Mouse (Mus musculus): Measurements from ENCODE around the gene Pars2.

Pars2 gene

DNA sequence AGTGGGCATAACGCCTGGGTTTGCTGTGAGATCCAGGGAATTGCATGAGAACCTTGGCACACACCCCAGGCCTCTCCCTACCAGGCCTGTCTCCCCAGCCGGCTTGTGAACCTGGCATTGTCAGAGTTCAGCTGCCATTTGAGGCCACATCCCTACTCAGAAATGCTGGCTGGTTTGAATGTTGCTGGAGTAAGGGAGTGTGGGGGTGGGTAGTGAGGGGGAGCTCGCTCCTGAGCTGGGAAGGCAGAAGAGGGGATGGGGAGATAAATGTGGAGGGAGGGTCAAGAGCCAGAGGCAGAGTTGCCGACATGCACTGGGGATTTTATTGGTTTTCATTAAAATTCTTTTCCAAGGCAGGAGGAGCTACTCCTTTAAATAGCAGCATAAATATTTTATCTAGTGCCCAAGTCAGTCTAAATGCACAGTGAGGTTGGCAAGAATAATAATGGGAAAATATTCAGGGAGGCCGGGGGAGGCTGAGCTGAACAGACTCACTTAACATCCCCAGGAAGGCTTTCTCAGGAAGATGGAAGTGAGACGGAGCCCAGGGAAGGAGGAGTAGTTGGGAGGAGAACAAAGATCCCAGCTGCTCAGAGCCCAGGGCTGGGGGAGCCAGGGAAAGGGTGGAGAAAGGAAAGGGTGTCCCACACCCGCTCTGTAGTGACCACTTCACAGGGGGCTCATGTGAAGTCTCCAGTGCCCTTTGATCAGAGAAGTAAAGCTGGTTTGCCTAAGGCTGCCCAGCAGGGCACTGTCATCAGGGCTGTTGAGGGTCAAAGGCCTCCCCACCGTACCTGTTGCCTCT, 17.4 kb upstream of the Pars2 start:
- DNase-seq (ENCODE audit: low read depth, low spot score), result no peak

DNA sequence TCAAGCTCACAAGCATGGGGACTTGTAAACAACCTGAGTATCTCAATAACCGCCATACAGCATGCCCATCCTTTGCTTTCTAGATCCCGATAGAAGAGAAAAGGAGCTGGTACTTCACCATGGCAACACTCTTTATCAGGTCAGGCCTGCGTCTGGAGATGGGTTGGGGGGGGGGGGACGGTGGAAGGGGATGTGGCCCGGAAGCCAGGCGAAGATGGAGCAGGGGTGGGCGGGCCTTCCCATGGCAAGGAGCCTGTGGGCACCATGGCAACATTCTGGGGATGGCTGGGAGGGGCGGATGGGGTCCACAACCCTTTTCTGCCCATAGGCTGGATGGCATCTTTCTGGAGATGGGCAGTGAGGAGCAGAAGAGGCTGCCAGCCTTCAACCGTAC, 16.8 kb upstream of the Pars2 start:
- no peak for DNase-seq (ENCODE audit: low read depth, low spot score)

DNA sequence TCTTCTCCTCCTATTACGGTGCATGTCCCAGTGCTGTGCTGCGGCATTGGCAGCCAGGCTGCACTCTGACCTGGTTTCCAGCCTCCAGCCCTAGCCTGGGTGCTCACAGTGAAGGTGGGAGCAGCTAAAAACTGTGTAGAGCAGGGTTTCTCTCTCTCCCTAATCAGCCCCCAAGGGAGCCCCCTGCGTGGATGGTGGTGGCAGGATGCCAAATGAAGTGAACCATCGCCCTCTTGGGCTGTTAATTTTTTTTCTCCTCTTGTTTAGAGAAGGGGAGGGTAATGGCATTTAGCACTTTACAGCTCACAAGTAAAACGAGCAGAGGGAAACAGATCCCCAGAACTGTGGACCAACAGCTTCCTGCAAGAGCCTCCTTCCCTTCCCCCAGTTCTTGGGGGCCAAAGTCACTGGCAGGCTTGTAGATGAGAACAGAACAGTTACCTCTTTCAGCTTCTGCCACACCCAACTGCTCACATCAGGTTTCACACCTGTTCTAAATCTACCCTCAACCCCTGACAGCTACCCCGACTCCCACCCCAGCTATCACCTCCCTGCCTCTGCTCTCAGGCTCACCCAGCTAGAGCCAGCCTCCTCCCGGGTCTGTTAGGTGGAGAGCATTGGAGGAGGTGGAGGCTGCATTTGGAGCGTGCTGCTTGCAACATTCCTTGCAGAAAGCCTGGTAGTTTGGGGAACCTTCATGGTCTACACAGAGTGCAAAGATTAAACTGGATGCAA, 7.2 kb upstream of the Pars2 start:
- DNase-seq (ENCODE audit: low read depth, low spot score), result no peak

DNA sequence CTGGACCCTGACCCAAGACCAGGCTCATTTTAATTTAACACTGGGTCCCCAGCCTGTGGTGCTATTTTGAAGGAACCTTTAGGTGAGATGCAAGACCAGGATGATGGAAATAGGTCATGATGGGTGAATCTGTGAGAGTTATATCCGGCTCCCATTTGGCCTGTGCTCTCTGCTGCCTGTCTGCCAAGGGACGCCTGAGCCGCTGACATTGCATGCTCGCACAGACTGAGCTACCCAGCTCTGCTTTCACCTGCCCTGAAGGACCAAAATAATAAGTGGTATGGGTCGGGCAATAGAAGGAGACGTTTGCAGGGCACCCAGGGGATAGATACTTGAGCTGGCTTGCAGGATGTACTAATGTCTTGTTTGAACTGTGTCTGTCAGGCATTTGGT, 6.7 kb upstream of the Pars2 start:
- DNase-seq (ENCODE audit: low read depth, low spot score), result no peak

DNA sequence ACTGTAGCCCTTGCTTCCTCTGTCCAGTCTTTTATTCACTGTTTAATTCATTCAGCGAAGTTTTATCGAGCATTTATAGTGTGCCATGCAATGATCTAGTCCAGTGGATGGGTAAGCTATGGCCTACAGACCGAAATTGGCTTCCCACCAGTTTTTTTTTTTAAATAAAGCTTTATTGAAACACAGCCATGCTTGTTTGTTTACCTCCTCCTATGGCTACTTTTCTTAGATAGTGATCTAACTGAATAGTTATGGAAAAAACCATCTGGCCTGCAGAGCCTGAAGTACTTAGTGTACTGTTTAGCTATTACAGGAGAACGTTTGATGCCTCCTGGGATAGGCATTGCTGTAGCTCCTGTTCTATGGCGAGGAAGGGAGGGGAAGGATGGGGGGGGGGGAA, 5.1 kb upstream of the Pars2 start:
- DNase-seq (ENCODE audit: low read depth, low spot score), result no peak

DNA sequence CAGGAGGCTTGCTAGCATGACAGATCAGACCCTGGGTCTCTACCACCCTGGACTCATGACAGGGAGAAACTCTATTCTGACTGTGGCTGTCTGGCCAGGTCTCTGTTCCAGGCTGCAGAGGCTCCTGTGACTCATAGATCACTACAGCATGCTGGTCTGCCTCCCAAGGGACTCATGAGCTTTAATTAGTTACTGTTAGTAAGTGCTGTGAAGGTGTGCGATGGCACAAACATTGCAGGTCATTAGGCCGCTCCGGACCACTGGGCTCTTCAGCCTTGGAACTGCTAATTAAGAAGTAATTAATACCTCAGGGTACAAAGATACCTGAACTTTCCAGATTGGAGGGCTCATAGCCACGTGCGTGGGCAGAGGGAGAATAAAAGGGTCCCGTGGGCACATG, 3.7 kb upstream of the Pars2 start:
- no peak for DNase-seq (ENCODE audit: low read depth, low spot score)

DNA sequence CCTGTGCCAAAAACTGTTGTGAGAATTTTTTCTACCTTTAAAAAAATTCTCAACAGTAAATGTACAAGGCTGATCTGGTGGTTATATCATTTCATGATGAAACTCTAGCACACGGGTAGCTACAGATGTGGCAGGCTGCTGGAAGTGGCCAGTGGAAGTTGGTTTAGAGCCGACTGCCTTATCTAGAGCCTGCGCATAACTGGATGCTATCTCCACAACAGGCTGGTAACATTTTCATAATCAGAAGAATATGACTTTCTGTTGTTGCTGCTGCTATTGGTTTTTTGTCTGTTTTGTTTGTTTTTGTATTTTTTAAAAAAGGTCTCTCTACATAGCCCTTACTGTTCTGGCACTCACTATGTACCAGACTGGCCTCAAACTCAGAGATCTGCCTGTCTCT, 1.7 kb downstream of the Pars2 start:
- DNase-seq (ENCODE audit: low read depth, low spot score), result no peak

DNA sequence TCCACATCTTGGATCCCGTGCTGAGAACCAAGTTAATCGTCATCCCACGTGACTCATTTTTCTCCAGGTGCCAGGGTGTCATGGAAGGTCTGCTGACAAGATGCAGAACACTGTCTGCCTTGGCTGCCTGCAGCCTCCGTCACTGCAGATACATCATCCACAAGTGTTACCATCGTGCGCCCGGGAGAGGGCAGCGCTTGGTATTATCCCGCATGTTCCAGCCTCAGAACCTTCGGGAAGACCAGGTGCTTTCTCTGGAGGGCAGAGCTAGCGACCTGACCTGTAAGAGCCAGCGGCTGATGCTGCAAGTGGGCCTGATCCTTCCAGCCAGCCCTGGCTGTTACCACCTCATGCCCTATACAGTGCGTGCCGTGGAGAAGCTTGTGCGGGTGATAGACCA, 2.2 kb downstream of the Pars2 start:
- no peak for DNase-seq (ENCODE audit: low read depth, low spot score)

DNA sequence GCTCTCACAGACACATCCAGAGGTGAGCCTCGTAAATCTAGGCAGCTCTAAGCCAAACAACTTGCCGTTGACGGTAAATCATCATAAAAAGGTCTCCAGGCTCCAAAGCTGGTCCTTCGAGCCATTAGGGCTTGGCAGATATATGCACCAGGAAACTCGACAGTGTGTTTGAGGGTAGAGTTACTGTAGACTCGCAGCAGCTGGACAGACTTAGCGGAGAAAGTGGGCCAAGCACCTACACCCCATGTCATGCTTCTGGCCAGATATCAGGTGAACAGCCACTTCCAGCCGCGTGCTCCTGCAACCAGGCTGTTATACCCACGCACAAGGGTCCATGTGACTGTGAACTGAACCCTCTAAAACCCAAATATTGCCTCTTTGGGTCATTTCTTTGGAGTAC, 4.8 kb downstream of the Pars2 start:
- no peak for DNase-seq (ENCODE audit: low read depth, low spot score)

DNA sequence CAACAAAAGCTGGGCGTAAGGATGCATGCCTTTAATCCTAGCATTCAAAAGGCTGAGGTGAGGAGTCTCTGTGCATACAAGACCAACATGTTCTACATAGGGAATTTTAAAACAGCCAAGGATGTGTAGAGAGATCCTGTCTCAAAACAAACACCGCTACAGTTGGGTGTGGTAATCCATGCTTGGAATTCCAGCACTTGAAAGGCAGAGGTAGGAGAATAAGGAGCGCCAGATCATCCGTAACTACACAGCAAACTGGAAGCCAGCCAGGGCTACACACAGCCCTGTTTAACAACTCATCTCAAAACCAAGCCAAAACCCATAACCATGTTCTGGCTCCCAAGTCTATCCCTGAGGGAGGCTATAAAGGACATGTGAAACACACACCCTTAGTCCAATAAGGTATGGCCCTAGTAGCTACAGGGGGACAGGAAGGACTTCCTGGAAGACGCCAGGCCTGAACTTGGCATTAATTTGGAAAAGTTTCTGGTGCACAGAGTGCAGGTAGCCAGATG, 13.1 kb downstream of the Pars2 start:
- DNase-seq (ENCODE audit: low read depth, low spot score), result no peak

DNA sequence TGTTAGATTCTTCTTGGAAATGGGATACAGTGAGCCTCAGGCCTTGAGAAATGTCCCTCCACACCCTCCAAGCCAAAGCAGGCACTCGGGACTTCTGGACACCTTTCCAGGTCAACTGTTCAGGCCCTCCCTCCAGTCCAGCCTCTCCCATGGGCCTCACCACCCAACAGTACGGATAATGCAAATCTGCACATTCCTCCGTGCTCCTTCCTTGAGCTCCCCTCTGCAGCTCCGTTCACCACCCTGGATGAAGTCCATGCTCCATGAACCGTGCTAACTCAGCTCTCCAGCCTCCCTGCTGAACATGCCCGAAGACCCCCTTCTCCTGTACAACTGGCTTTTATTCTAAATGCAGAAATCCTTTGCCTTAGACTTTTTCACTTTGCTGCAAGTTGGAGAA, 13.8 kb downstream of the Pars2 start:
- DNase-seq (ENCODE audit: low read depth, low spot score), result no peak

DNA sequence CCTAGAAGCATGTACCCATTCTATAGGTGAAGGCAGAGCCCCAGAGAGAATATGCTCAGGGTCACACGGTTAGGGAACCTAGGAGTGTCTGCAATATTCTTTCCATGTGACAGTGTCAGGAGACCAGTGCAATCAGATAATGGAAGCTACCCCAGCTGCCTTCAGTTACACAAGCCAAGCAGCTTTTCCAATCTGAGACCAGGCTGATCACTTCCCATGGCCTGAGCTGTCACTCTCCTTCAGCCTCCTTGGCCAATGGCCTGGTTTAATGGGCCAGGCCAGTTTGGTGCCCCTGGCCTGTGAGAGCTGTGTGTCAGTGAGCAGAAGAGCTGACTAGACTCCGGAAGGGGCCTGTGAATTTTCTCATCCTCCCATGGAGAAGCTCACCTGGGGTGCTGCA, 14.4 kb downstream of the Pars2 start:
- DNase-seq (ENCODE audit: low read depth, low spot score), result no peak

DNA sequence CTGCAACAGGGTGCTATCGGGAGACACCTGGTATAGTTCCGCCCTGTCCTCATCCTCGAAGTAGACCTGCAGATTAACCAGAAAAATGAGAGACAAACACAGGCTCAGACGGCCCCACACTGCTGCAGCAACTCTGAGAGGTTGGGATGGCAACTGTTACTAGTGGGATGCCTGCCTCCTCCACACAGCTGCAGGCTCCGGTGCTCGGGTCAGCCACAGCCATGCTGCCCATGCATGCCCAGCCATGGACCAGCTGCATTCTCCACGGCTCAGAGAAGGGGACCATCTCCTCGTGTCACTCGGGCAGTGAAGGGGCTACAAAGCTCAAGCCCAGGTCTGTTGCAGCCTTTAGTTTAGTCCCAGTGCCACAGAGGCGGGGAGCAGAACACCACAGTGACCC, 14.8 kb downstream of the Pars2 start:
- no peak for DNase-seq (ENCODE audit: low read depth, low spot score)

DNA sequence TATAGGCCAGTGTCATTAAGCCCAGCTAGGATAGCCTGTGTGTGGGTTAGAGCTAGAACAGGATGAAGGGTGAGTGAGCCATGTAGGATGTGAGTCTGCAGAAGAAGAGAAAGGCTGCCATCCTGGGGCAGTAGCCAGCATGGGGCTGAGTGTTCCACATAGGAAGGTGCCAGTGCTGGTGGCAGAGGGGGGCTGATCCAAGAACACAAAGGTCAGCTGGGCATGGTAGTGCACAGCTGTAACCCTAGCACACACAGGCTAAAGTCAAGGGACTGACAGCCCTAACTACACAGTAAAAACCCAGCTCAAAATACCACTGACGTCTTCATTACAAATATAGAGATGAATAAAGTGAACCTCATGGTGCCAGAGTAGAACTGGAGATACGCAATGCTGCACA, 15.7 kb downstream of the Pars2 start:
- DNase-seq (ENCODE audit: low read depth, low spot score), result no peak

DNA sequence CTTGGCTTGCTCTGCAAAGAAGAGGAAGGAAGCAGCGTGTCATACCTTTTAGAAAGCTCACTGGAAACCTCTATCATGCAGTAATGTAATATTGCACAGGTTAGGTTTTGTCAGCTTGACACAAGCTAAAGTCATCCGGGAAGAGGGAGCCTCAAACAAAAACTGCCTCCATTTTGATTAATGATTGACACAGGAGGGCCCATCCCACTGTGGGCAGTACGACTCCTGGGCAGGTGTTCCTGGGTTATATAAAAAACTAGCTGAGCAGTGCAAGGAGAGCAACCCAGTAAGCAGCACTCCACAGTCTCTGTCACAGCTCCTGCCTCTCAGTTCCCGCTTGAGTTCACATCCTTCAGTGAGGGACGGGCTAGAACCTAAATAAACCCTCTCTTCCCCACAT, 25.9 kb downstream of the Pars2 start:
- DNase-seq (ENCODE audit: low read depth, low spot score), result no peak

DNA sequence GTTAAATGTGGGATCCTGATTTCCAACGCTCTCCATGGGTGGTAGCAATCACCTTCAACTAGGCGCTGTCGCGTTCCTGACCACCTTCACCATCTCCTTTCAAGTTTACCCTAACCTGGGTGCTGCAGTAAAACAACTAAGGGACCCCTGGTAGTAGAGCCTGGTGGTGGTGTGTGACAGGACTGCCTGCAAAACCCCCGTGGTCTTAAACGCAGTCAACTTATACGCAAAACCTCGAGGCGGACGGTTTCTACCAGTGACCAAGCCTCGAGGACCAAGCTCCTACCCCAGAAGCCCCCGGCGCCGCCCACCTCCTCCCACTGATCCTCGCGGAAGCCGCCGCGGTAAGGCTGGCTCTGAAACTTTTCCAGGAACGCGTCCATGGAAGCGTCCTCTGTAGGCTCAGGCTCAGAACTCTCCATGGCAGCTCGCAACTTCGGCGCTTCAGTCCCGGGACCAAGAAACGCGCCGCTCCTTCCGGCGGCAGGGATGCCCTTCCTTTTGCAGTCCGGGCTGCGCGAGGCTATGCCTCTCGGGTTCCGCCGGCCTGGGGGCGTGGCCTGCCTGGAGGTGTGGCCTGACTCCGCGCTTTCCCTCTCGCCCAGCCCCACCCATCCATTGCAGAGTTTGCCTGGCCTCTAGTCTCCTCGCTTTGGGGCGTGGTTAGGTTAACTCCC, 27.7 kb downstream of the Pars2 start, which contains the start of gene Ttc4:
Ttc4 (minus strand) TSS at position 503 of the 677 bp plus-strand sequence.
- peak; percentile 66 for DNase-seq (ENCODE audit: low read depth, low spot score)

DNA sequence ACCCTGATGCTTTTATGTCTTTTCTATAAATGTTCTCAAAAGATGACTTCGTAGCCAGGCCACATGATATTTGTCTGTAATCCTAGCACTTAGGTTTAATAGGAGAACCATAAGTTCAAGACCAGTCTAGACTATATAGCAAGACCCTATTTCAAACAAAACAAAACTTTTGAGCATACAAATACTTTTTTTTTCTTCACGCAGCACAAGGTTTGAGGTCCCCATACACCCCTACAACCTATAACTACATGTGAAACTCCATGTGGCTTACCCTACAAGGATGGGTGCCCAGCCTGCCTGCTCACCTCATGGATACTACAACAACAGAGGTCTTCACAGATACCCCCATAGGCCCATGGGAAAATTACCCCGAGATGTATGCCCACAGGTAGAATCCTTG, 28.3 kb downstream of the Pars2 start:
- no peak for DNase-seq (ENCODE audit: low read depth, low spot score)

DNA sequence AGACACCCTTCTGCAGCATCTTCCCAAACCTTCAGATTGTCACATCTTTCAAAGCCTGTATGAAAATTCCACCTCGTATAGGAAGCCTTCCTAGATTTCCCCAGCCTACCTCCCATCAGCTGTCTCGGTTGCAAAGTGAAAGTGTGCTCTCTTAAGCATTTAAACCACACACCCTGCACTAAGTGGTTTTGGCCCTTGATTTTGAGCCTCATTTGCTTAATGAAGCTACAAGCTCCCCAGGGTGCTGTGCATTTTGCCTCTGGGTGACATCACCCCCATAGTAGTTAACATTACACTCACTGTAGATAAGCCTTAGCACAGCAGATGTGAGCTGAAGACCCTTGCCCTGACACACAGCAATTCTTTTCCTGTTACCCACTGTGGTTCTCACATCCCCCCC, 30.1 kb downstream of the Pars2 start:
- DNase-seq (ENCODE audit: low read depth, low spot score), result no peak

DNA sequence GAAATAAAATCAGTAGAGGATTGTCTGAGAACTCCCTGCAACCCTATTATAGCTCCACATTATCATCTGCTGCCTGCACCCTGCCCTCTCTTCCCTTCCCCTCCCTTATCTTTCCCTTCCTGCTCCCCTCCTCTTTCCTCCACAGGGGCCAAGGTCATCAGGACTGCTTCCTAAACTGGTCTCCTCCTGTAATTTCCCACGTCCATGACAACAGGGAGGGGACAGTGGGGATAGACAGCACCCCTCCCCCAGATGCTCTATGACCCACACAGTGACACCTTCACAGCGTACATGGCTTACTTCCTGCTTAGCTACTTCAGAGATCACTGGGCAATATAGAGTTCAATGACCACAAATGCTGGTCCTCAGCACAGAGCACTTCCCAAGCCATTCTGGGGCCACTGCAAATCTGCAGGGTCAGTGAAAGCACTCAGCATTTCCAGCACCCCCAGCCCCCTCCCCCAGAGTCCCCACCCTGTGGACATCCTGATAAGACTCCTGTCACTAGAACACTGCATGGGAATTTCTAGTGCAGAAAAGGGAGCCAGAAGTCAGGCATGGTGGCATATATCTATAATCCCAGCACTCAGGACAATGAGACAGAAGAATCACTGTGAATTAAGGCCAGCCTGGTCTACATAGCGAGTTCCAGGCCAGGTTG, 37.9 kb downstream of the Pars2 start:
- DNase-seq (ENCODE audit: low read depth, low spot score), result no peak

DNA sequence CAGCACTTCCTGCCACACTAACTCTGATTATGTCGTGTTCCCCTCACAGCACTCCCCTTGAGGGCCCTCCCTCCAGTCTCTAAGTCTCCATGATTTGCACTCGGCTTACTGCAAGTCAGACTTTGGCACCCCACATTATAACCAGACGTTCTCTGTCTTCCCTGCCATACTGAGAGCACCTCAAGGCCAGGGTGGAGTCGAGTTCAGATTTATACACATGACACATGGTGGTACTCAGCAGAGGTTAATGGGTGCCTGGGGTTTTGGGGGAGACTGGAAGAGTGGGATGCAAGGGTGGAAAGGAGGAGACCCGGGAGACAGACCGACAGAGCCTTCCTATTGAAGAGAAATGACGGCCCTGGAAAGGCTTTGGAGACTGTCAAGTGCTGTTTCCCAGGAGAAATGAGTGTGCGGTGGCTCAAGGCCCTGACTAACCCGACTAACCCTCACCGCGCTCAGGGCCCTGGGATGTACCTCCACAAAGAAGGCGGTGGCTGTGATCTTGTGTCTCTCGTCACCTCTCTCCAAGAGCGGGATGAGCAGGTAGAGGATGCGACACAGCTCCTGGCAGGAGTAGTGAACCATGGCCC, 43.1 kb downstream of the Pars2 start:
- DNase-seq (ENCODE audit: low read depth, low spot score), result no peak

DNA sequence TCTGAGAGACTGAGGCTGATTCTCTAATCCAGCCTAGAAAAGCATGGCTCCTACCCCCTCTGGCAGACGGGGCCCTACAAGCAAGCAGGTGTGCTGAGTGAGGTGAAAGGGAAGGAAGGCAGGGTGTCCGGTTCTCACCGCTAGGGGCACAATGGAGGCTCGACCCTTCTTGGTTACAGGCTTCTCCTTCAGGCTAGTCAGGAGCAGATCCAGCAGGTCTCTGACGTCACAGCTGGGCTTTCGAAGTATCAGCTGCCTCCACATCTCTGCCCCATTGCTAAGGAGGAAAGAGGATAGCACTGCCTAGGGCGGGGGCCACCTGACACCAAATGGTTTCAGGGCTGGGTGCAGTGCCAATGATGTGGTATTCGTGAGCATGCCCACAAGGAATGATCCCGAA, 49.1 kb downstream of the Pars2 start:
- DNase-seq (ENCODE audit: low read depth, low spot score), result no peak

DNA sequence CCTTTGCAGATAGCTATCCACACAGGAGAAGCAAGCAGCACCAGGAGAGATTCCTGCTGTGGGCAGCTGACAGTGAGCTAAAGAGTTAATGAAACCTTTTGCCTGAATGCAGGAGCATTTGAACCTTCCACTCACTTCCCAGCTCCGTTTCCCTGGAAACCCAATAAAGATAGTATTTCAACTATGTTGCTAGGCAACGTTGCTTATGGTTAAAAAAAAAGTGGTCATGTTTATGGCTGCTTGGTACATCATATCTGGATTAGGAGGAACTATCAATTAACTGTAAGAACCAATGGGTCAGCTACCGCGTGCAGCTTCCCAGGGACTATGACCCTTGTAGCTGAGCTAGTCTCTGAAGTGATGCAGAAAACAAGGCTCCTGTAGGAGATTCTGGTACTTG, 49.9 kb downstream of the Pars2 start:
- peak; percentile 45 for DNase-seq (ENCODE audit: low read depth, low spot score)

Measured in brain, embryonic 18.5 days (tissue).